8 mouse cellular contexts compared by ENCODE assay signal in genomic region chr7:67951532-67952035, GRCm38 (mm10). TPM values are rescaled to one million over a fixed set of nuclear protein-coding genes. Genes with fewer than 3 reads are reported as not detected.
DNase-seq lines count a peak whose midpoint lies in the region; ATAC-seq and TF ChIP-seq lines count a peak whose summit lies in the region.

No protein-coding gene starts in this region.

- DNase-seq in brain, embryonic 14.5 days (ENCODE audit: low read depth) = peak; percentile 99
- peak; percentile 7 for DNase-seq in liver, adult 2 months (ENCODE audit: extremely low read depth, low read depth, low spot score)
- DNase-seq in naive thymus-derived CD4-positive, alpha-beta T cell, adult 2 months (ENCODE audit: low read depth) = peak; percentile 88
- DNase-seq in splenic B cell, adult 2 months (ENCODE audit: low read depth, low spot score) = peak; percentile 68

- ATAC-seq in erythroblast, adult 5-6 weeks (replicated peaks; ENCODE audit: low FRiP score, poor library complexity, severe bottlenecking) = peak; percentile 54
- peak; percentile 78 for ATAC-seq in heart, embryonic 11.5 days (replicated peaks; ENCODE audit: insufficient number of reproducible peaks, low FRiP score, low TSS enrichment)
- ATAC-seq in kidney, embryonic 16.5 days (ENCODE audit: low FRiP score, low TSS enrichment) = peak; percentile 86

- no peaks in the 10 kb centered on the region for H3K9me3 ChIP-seq in heart, embryonic 11.5 days (replicated peaks; ENCODE audit: control insufficient read depth, low read length)
- no peaks in the 10 kb centered on the region for H3K9me3 ChIP-seq in kidney, embryonic 16.5 days (ENCODE audit: low read length)

- peaks cover 31% of the 10 kb centered on the region for H3K79me3 ChIP-seq in C2C12 (ENCODE audit: low read depth)

- no peaks in the 10 kb centered on the region for H3K36me3 ChIP-seq in C2C12 (ENCODE audit: control insufficient read depth, insufficient read depth)
- no peaks in the 10 kb centered on the region for H3K36me3 ChIP-seq in heart, embryonic 11.5 days (ENCODE audit: control insufficient read depth, insufficient read depth, low read length)
- H3K36me3 ChIP-seq in kidney, embryonic 16.5 days (ENCODE audit: insufficient read depth, low read length) = no peaks in the 10 kb centered on the region
- no peaks in the 10 kb centered on the region for H3K36me3 ChIP-seq in liver, adult 2 months (ENCODE audit: control insufficient read depth, insufficient read depth, low read length)
- H3K36me3 ChIP-seq in splenic B cell, adult 2 months (ENCODE audit: control insufficient read depth, insufficient read depth, low read length, poor library complexity, severe bottlenecking) = no peaks in the 10 kb centered on the region

- peak overlapping the region; percentile 72 for H3K4me3 ChIP-seq in C2C12 (ENCODE audit: insufficient read depth, poor library complexity, severe bottlenecking)
- H3K4me3 ChIP-seq in heart, embryonic 11.5 days (ENCODE audit: low read depth, low read length) = peak overlapping the region; percentile 95
- peak overlapping the region; percentile 79 for H3K4me3 ChIP-seq in kidney, embryonic 16.5 days (ENCODE audit: low read length)
- peak overlapping the region; percentile 98 for H3K4me3 ChIP-seq in liver, adult 2 months (ENCODE audit: insufficient read depth, low read depth, low read length)

- H3K79me2 ChIP-seq in C2C12 (ENCODE audit: control insufficient read depth, insufficient read depth) = peaks cover 46% of the 10 kb centered on the region
- no peaks in the 10 kb centered on the region for H3K79me2 ChIP-seq in liver, adult 2 months (ENCODE audit: control insufficient read depth, insufficient read depth, low read length)

- H3K27ac ChIP-seq in heart, embryonic 11.5 days (ENCODE audit: low read depth, low read length) = peak overlapping the region; percentile 100
- H3K27ac ChIP-seq in kidney, embryonic 16.5 days (ENCODE audit: low read length) = peak overlapping the region; percentile 100
- peak overlapping the region; percentile 67 for H3K27ac ChIP-seq in liver, adult 2 months (replicated peaks; ENCODE audit: insufficient read depth, low read depth, low read length)

- peak overlapping the region; percentile 98 for H3K9ac ChIP-seq in heart, embryonic 11.5 days (ENCODE audit: low read depth, low read length)
- H3K9ac ChIP-seq in kidney, embryonic 16.5 days (replicated peaks; ENCODE audit: low read length) = peak overlapping the region; percentile 99
- H3K9ac ChIP-seq in liver, adult 2 months (ENCODE audit: low read depth, low read length) = peak overlapping the region; percentile 90

- under 1% methylated on average over 56 of the region's 73 CpGs for WGBS in heart, embryonic 11.5 days (ENCODE audit: insufficient replicate concordance)
- WGBS in kidney, embryonic 16.5 days = 0% methylated on average over 31 of the region's 73 CpGs
- under 1% methylated on average over 50 of the region's 73 CpGs for WGBS in liver, adult 2 months

- H3K4me2 ChIP-seq in heart, embryonic 11.5 days = peak overlapping the region; percentile 97
- peak overlapping the region; percentile 97 for H3K4me2 ChIP-seq in kidney, embryonic 16.5 days (replicated peaks; ENCODE audit: low read depth, low read length)

- H3K4me1 ChIP-seq in heart, embryonic 11.5 days (ENCODE audit: control insufficient read depth, insufficient read depth, low read length) = peaks cover 22% of the 10 kb centered on the region
- peaks cover 18% of the 10 kb centered on the region for H3K4me1 ChIP-seq in kidney, embryonic 16.5 days (ENCODE audit: insufficient read depth, low read length)
- peaks cover 1% of the 10 kb centered on the region; the same call in 1 of the 2 replicates for H3K4me1 ChIP-seq in liver, adult 2 months (ENCODE audit: control insufficient read depth, insufficient read depth, low read length)

- peak overlapping the region; percentile 97 for H3ac ChIP-seq in C2C12 (ENCODE audit: control insufficient read depth, insufficient read length, low read depth)

- no peak for TF ChIP-seq CTCF in C2C12 (IDR thresholded peaks at IDR 0.05; ENCODE audit: control insufficient read depth, insufficient read depth, insufficient read length)
- TF ChIP-seq CTCF in brain, embryonic 14.5 days (IDR thresholded peaks at IDR 0.05; ENCODE audit: borderline replicate concordance, extremely low read depth, insufficient read depth, insufficient read length) = no peak
- no peak for TF ChIP-seq CTCF in liver, adult 2 months (IDR thresholded peaks at IDR 0.05; ENCODE audit: low read depth, low read length)

- TF ChIP-seq POLR2A in brain, embryonic 14.5 days (IDR thresholded peaks at IDR 0.05; ENCODE audit: borderline replicate concordance, extremely low read depth, insufficient read depth, insufficient read length, poor library complexity, severe bottlenecking) = no peak; the same call in 1 of the 2 replicates
- TF ChIP-seq POLR2A in liver, adult 2 months (IDR thresholded peaks at IDR 0.05; ENCODE audit: extremely low read depth, insufficient read depth, low read length) = no peak

- H3K27me3 ChIP-seq in C2C12 (ENCODE audit: control insufficient read depth, insufficient read depth, insufficient read length) = no peaks in the 10 kb centered on the region
- no peaks in the 10 kb centered on the region for H3K27me3 ChIP-seq in heart, embryonic 11.5 days (ENCODE audit: control insufficient read depth, insufficient read depth, low read length)
- H3K27me3 ChIP-seq in kidney, embryonic 16.5 days (ENCODE audit: insufficient read depth, low read length) = 0 out of 2 replicates have a peak, but pooled peaks cover 2% of the 10 kb centered on the region
- peaks cover 18% of the 10 kb centered on the region for H3K27me3 ChIP-seq in liver, adult 2 months (ENCODE audit: control insufficient read depth, insufficient read depth, low read length)
- no peaks in the 10 kb centered on the region; the same call in none of the 2 replicates for H3K27me3 ChIP-seq in splenic B cell, adult 2 months (ENCODE audit: control insufficient read depth, insufficient read depth, low read length, poor library complexity, severe bottlenecking)

TF ChIP-seq in C2C12, 6 proteins besides CTCF, POLR2A, EP300 and RAD21:
- no peak for TF ChIP-seq FOSL1 (IDR thresholded peaks at IDR 0.05; ENCODE audit: insufficient read depth, low read length, poor library complexity, severe bottlenecking)
- no peak for TF ChIP-seq CEBPB (IDR thresholded peaks at IDR 0.05; ENCODE audit: low read depth)
- TF ChIP-seq MAX (IDR thresholded peaks at IDR 0.05) = no peak
- no peak for TF ChIP-seq USF1 (IDR thresholded peaks at IDR 0.05; ENCODE audit: low read depth)
- TF ChIP-seq MYOD1 (IDR thresholded peaks at IDR 0.05; ENCODE audit: control insufficient read depth, insufficient read length, low read depth) = no peak
- no peak for TF ChIP-seq MYOG (IDR thresholded peaks at IDR 0.05; ENCODE audit: control insufficient read depth, extremely low read depth, insufficient read length)

RNA-seq across cellular contexts. Expression of gene Igf1r, which starts 1.0 kb away (rescaled TPM):
- polyA plus RNA-seq in C2C12 (2012; fragmentation: generic; extraction: Trizol) = 9.8 TPM
- 26.5 and 40.6 TPM in 2 replicates for polyA plus RNA-seq in brain, embryonic 14.5 days (2012; rRNA removed)
- total RNA-seq in erythroblast, adult 5-6 weeks (2015; ENCODE audit: low replicate concordance) = 17.1 and 19.6 TPM in 2 replicates
- 13.5 and 16.0 TPM in 2 replicates for total RNA-seq in erythroblast, adult 5-6 weeks (2017; ENCODE audit: low replicate concordance)
- polyA plus RNA-seq in heart, embryonic 11.5 days (2014; fragmentation: Nextera tagmentation; extraction: Ambion mirVana) = 16.1 and 19.3 TPM in 2 replicates
- 22.3 and 32.0 TPM in 2 replicates for polyA plus RNA-seq in kidney, embryonic 16.5 days (2015; fragmentation: Nextera tagmentation; extraction: Ambion mirVana)
- 1.2 and 1.6 TPM in 2 replicates for total RNA-seq in liver, adult 2 months (2014; rRNA removed)
- polyA plus RNA-seq in liver, adult 2 months (2012; rRNA removed) = 0.36 and 0.50 TPM in 2 replicates

Comparison
In these comparisons a context has a peak if more than half of its experiments do, and no peak if none do; other contexts are left out.
1. Peak in every context shown above with its lines: DNase-seq, ATAC-seq, H3K4me3 ChIP-seq and H3K27ac ChIP-seq.
2. DNase-seq: peak in every context shown above with its lines; median percentile 99 in brain, embryonic 14.5 days; 88 in naive thymus-derived CD4-positive, alpha-beta T cell, adult 2 months; 68 in splenic B cell, adult 2 months; 7 in liver, adult 2 months.